ENCODE assay signal across 12 mouse cellular contexts in the genomic region with DNA sequence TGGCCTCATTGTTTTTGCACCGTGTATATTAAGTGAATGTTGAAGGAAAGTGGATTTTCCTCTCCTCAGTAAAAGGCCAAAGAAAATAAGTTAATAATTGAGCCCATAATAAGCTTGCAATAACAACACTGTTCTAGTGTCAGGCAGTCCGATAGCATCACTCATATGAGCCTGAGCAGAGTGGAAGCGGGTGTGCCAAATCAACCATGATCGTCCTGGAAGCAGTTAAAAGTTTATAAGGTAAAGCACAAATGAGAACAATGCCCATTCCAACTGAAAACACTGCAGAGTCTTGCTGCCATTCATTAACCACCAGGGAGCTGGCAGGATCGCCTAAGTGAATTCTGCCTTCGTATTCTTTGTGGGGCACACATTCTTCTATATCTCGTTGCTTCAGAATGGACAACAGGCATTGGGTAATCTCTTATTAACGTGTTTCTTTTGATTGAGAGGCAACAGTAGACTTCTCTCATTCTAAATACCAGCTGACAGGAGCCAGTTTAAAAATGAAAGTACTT.
DNase-seq lines count a peak whose midpoint lies in the region; ATAC-seq and TF ChIP-seq lines count a peak whose summit lies in the region.
"Had no signal": no experiment of that assay in that cellular context is flagged by ENCODE, and none has a peak within 500 bp of the region (broad histone marks: within the 10 kb centered on the region; RNA-seq: fewer than 3 reads in every experiment).

No protein-coding gene starts in this region.

- peaks cover 4% of the 10 kb centered on the region; the same call in 1 of the 2 replicates for H3K4me1 ChIP-seq in hindbrain, embryonic 13.5 days (replicated peaks)
- H3K4me1 ChIP-seq in hindbrain, embryonic 11.5 days (replicated peaks; ENCODE audit: control insufficient read depth, insufficient read depth, low read length) = no peaks in the 10 kb centered on the region
- H3K4me1 ChIP-seq in midbrain, embryonic 13.5 days (replicated peaks) = peaks cover 6% of the 10 kb centered on the region
- 0 out of 2 replicates have a peak, but pooled peaks cover 2% of the 10 kb centered on the region for H3K4me1 ChIP-seq in midbrain, embryonic 15.5 days
- H3K4me1 ChIP-seq in kidney, embryonic 16.5 days (ENCODE audit: insufficient read depth, low read length) = peaks cover 20% of the 10 kb centered on the region
- H3K4me1 ChIP-seq in stomach, postnatal 0 days (replicated peaks; ENCODE audit: control insufficient read depth, insufficient read depth) = no peaks in the 10 kb centered on the region
- H3K4me1 ChIP-seq: embryonic facial prominence, embryonic 13.5 days had no signal

- H3K4me3 ChIP-seq in hindbrain, embryonic 13.5 days = no peak overlapping the region
- H3K4me3 ChIP-seq in hindbrain, embryonic 11.5 days (ENCODE audit: low read depth, low read length) = no peak overlapping the region
- H3K4me3 ChIP-seq in midbrain, embryonic 13.5 days (replicated peaks) = no peak overlapping the region
- H3K4me3 ChIP-seq in midbrain, embryonic 15.5 days = no peak overlapping the region
- peak overlapping the region; percentile 15 for H3K4me3 ChIP-seq in kidney, embryonic 16.5 days (ENCODE audit: low read length)
- H3K4me3 ChIP-seq in stomach, postnatal 0 days (ENCODE audit: low read depth, low read length) = no peak overlapping the region
- H3K4me3 ChIP-seq: embryonic facial prominence, embryonic 13.5 days had no signal

- no peak overlapping the region for H3K27ac ChIP-seq in hindbrain, embryonic 13.5 days
- no peak overlapping the region for H3K27ac ChIP-seq in hindbrain, embryonic 11.5 days (ENCODE audit: low read depth, low read length)
- H3K27ac ChIP-seq in midbrain, embryonic 13.5 days = no peak overlapping the region
- H3K27ac ChIP-seq in midbrain, embryonic 15.5 days = no peak overlapping the region
- peak overlapping the region; percentile 76 for H3K27ac ChIP-seq in kidney, embryonic 16.5 days (ENCODE audit: low read length)
- H3K27ac ChIP-seq in stomach, postnatal 0 days (replicated peaks) = peak overlapping the region; percentile 41; the same call in 1 of the 2 replicates
- H3K27ac ChIP-seq: embryonic facial prominence, embryonic 13.5 days; hindbrain, embryonic 14.5 days had no signal

- TF ChIP-seq EP300 in stomach, postnatal 0 days (optimal IDR thresholded peaks at IDR 0.05) = no peak

- DNase-seq in hindbrain, embryonic 11.5 days (ENCODE audit: low spot score) = no peak
- DNase-seq in stomach, postnatal 0 days (ENCODE audit: low spot score) = no peak
- DNase-seq: cerebellum, postnatal 10 days; midbrain, embryonic 14.5 days; right cerebral cortex, postnatal 14 days had no signal

- H3K9me3 ChIP-seq in hindbrain, embryonic 13.5 days = no peaks in the 10 kb centered on the region
- H3K9me3 ChIP-seq in hindbrain, embryonic 11.5 days (ENCODE audit: control insufficient read depth, low read length) = no peaks in the 10 kb centered on the region
- no peaks in the 10 kb centered on the region for H3K9me3 ChIP-seq in midbrain, embryonic 13.5 days
- H3K9me3 ChIP-seq in midbrain, embryonic 15.5 days = no peaks in the 10 kb centered on the region
- no peaks in the 10 kb centered on the region for H3K9me3 ChIP-seq in kidney, embryonic 16.5 days (ENCODE audit: low read length)
- no peaks in the 10 kb centered on the region for H3K9me3 ChIP-seq in stomach, postnatal 0 days (ENCODE audit: control insufficient read depth, low read length)
- H3K9me3 ChIP-seq: embryonic facial prominence, embryonic 13.5 days had no signal

- WGBS in hindbrain, embryonic 13.5 days = 25% methylated on average over 8 of the region's 8 CpGs
- 38% methylated on average over 8 of the region's 8 CpGs for WGBS in hindbrain, embryonic 11.5 days
- WGBS in midbrain, embryonic 13.5 days = 31% methylated on average over 8 of the region's 8 CpGs
- 29% methylated on average over 8 of the region's 8 CpGs for WGBS in midbrain, embryonic 15.5 days
- WGBS in kidney, embryonic 16.5 days = 39% methylated on average over 8 of the region's 8 CpGs
- 27% methylated on average over 8 of the region's 8 CpGs for WGBS in stomach, postnatal 0 days

- no peak overlapping the region for H3K9ac ChIP-seq in hindbrain, embryonic 13.5 days
- H3K9ac ChIP-seq in hindbrain, embryonic 11.5 days (ENCODE audit: low read depth, low read length) = no peak overlapping the region
- H3K9ac ChIP-seq in midbrain, embryonic 13.5 days (replicated peaks) = no peak overlapping the region
- H3K9ac ChIP-seq in midbrain, embryonic 15.5 days = no peak overlapping the region
- H3K9ac ChIP-seq in kidney, embryonic 16.5 days (replicated peaks; ENCODE audit: low read length) = 0 out of 2 replicates have a peak overlapping the region, but pooled peaks have one; percentile 13
- H3K9ac ChIP-seq in stomach, postnatal 0 days (ENCODE audit: low read length) = no peak overlapping the region
- H3K9ac ChIP-seq: embryonic facial prominence, embryonic 13.5 days; hindbrain, embryonic 14.5 days had no signal

- no peak for TF ChIP-seq CTCF in stomach, postnatal 0 days (IDR thresholded peaks at IDR 0.05; ENCODE audit: low read depth)

- ATAC-seq in hindbrain, embryonic 13.5 days (ENCODE audit: low FRiP score) = no peak
- no peak for ATAC-seq in hindbrain, embryonic 11.5 days (ENCODE audit: low FRiP score)
- no peak for ATAC-seq in midbrain, embryonic 13.5 days
- ATAC-seq in midbrain, embryonic 15.5 days (replicated peaks) = no peak
- peak; percentile 94 for ATAC-seq in kidney, embryonic 16.5 days (ENCODE audit: low FRiP score, low TSS enrichment)
- no peak for ATAC-seq in stomach, postnatal 0 days (ENCODE audit: low FRiP score, low TSS enrichment)
- no peak for ATAC-seq in cerebellum, adult (ENCODE audit: insufficient number of reproducible peaks, low FRiP score, low TSS enrichment)

- H3K4me2 ChIP-seq in hindbrain, embryonic 13.5 days = peak overlapping the region; percentile 9; the same call in 1 of the 2 replicates
- H3K4me2 ChIP-seq in hindbrain, embryonic 11.5 days (replicated peaks; ENCODE audit: low read depth, low read length) = no peak overlapping the region
- H3K4me2 ChIP-seq in midbrain, embryonic 13.5 days (replicated peaks) = 0 out of 2 replicates have a peak overlapping the region, but pooled peaks have one; percentile 16
- no peak overlapping the region for H3K4me2 ChIP-seq in midbrain, embryonic 15.5 days
- H3K4me2 ChIP-seq in kidney, embryonic 16.5 days (replicated peaks; ENCODE audit: low read depth, low read length) = peak overlapping the region; percentile 38
- H3K4me2 ChIP-seq in stomach, postnatal 0 days (replicated peaks; ENCODE audit: low read depth) = peak overlapping the region; percentile 31
- H3K4me2 ChIP-seq: embryonic facial prominence, embryonic 13.5 days; hindbrain, embryonic 14.5 days had no signal

- H3K27me3 ChIP-seq in hindbrain, embryonic 13.5 days = peaks cover 5% of the 10 kb centered on the region; the same call in 1 of the 2 replicates
- H3K27me3 ChIP-seq in hindbrain, embryonic 11.5 days (ENCODE audit: control insufficient read depth, insufficient read depth, low read length) = no peaks in the 10 kb centered on the region
- H3K27me3 ChIP-seq in midbrain, embryonic 13.5 days = no peaks in the 10 kb centered on the region
- peaks cover 4% of the 10 kb centered on the region for H3K27me3 ChIP-seq in midbrain, embryonic 15.5 days (replicated peaks)
- no peaks in the 10 kb centered on the region; the same call in 1 of the 2 replicates for H3K27me3 ChIP-seq in kidney, embryonic 16.5 days (ENCODE audit: insufficient read depth, low read length)
- H3K27me3 ChIP-seq in stomach, postnatal 0 days (ENCODE audit: control insufficient read depth, insufficient read depth, low read length) = no peaks in the 10 kb centered on the region
- H3K27me3 ChIP-seq: embryonic facial prominence, embryonic 13.5 days had no signal

- no peaks in the 10 kb centered on the region for H3K36me3 ChIP-seq in hindbrain, embryonic 13.5 days
- H3K36me3 ChIP-seq in hindbrain, embryonic 11.5 days (ENCODE audit: control insufficient read depth, insufficient read depth, low read length) = no peaks in the 10 kb centered on the region
- no peaks in the 10 kb centered on the region for H3K36me3 ChIP-seq in midbrain, embryonic 13.5 days
- H3K36me3 ChIP-seq in midbrain, embryonic 15.5 days (replicated peaks) = no peaks in the 10 kb centered on the region
- no peaks in the 10 kb centered on the region for H3K36me3 ChIP-seq in kidney, embryonic 16.5 days (ENCODE audit: insufficient read depth, low read length)
- no peaks in the 10 kb centered on the region for H3K36me3 ChIP-seq in stomach, postnatal 0 days (ENCODE audit: control insufficient read depth, insufficient read depth, low read length)
- H3K36me3 ChIP-seq: embryonic facial prominence, embryonic 13.5 days had no signal

Comparison
In these comparisons a context has a peak if more than half of its experiments do, and no peak if none do; other contexts are left out.
1. H3K4me2 ChIP-seq: peak in hindbrain, embryonic 13.5 days (single experiment), midbrain, embryonic 13.5 days (single experiment), kidney, embryonic 16.5 days (single experiment) and stomach, postnatal 0 days (single experiment); none in hindbrain, embryonic 11.5 days (single experiment) and midbrain, embryonic 15.5 days (single experiment).
2. H3K27ac ChIP-seq: peak in kidney, embryonic 16.5 days (single experiment) and stomach, postnatal 0 days (single experiment); none in hindbrain, embryonic 13.5 days (single experiment), hindbrain, embryonic 11.5 days (single experiment), midbrain, embryonic 13.5 days (single experiment) and midbrain, embryonic 15.5 days (single experiment).